Mouse (Mus musculus) intestine, postnatal 0 days (tissue): ENCODE data around the gene St7. TPM values are rescaled to one million over a fixed set of nuclear protein-coding genes. Genes with fewer than 3 reads are reported as not detected.

Experiments used
- ATAC-seq: fragments of 200-750 bp; cut with Nextera tagmentation; 2 replicates; pipeline ENCODE4 v1.8.0; 2017; ENCODE audit warnings: mild to moderate bottlenecking, moderate TSS enrichment, moderate library complexity
- H3K27ac ChIP-seq: fragments of 300-500 bp; sonication (generic); 2 replicates; pipeline ENCODE4 v1.5.1; 2014; ENCODE audit warnings: mild to moderate bottlenecking, low read depth, low read length, moderate library complexity
- H3K27me3 ChIP-seq: fragments of 300-500 bp; sonication (generic); replicated peaks from 2 replicates; pipeline ENCODE4 v1.6.1; 2014; ENCODE audit warnings: low read length, mixed read lengths; ENCODE audit not compliant: control insufficient read depth, insufficient read depth
- H3K36me3 ChIP-seq: fragments of 300-500 bp; sonication (generic); 2 replicates; pipeline ENCODE4 v1.6.1; 2014; ENCODE audit warnings: mild to moderate bottlenecking, moderate library complexity; ENCODE audit not compliant: control insufficient read depth, insufficient read depth
- H3K4me1 ChIP-seq: fragments of 300-500 bp; sonication (generic); replicated peaks from 2 replicates; pipeline ENCODE4 v1.6.1; 2014; ENCODE audit warnings: antibody characterized with exemption, low read length, mixed read lengths; ENCODE audit not compliant: control insufficient read depth, insufficient read depth
- H3K4me2 ChIP-seq: fragments of 300-500 bp; sonication (generic); replicated peaks from 2 replicates; pipeline ENCODE4 v1.6.1; 2014; ENCODE audit warnings: low read depth, mild to moderate bottlenecking, moderate library complexity
- H3K4me3 ChIP-seq: fragments of 300-500 bp; sonication (generic); 2 replicates; pipeline ENCODE4 v1.5.1; 2014; ENCODE audit warnings: low read depth, low read length
- H3K9ac ChIP-seq: fragments of 300-500 bp; sonication (generic); 2 replicates; pipeline ENCODE4 v1.6.1; 2014; ENCODE audit warnings: mild to moderate bottlenecking, low read depth, low read length
- H3K9me3 ChIP-seq: fragments of 300-500 bp; sonication (generic); 2 replicates; pipeline ENCODE4 v1.6.1; 2016; ENCODE audit warnings: mixed run types; ENCODE audit not compliant: control insufficient read depth
- CTCF ChIP-seq: sonication (generic); IDR thresholded peaks from 2 replicates; pipeline ENCODE4 v1.5.1; 2016; ENCODE audit warnings: low read depth, mild to moderate bottlenecking, control low read depth, antibody characterized with exemption, moderate library complexity
- WGBS: fragments of 180-500 bp; shearing (Covaris S2); extraction: QIAGEN DNeasy Blood & Tissue Kit; methylation state at CpG from one replicate; pipeline ENCODE4 v1.1.7; 2014; 5-methylcytosine and 5-hydroxymethylcytosine counted together
- polyA plus RNA-seq: library from polyadenylated mRNA; unstranded; fragments of >200 nt; fragmentation: Nextera tagmentation; extraction: Ambion mirVana; gene quantifications from 2 replicates; pipeline ENCODE4 v1.2.1, GENCODE M21; 2015

The St7 gene
- polyA plus RNA-seq, 1 experiment from 2014 or later = 11.2 TPM

GRCm38 (mm10) chr6:17797271-17797713, 104.6 kb downstream of the St7 start:
- 94% methylated on average over 5 of the region's 5 CpGs for WGBS
- H3K36me3 ChIP-seq = no peaks in the 10 kb centered on the region

GRCm38 (mm10) chr6:17800694-17801093, 108.0 kb downstream of the St7 start:
- Histone ChIP-seq H3K4me2 (no peak overlapping the region), H3K36me3 (no peaks in the 10 kb centered on the region), H3K9me3 (no peaks in the 10 kb centered on the region), H3K9ac (no peak overlapping the region), H3K27ac (no peak overlapping the region), H3K27me3 (no peaks in the 10 kb centered on the region), H3K4me1 (no peaks in the 10 kb centered on the region), H3K4me3 (no peak overlapping the region)
- ATAC-seq = no peak
- WGBS = 86% methylated on average over 5 of the region's 5 CpGs
- no peak for TF ChIP-seq CTCF

More at GRCm38 (mm10) chr6:17797271-17797713, 104.6 kb downstream of the St7 start:
- Histone ChIP-seq H3K4me3 (no peak overlapping the region), H3K4me1 (no peaks in the 10 kb centered on the region), H3K27ac (no peak overlapping the region), H3K4me2 (no peak overlapping the region), H3K27me3 (no peaks in the 10 kb centered on the region), H3K9me3 (no peaks in the 10 kb centered on the region), H3K9ac (no peak overlapping the region)
- TF ChIP-seq CTCF = no peak
- ATAC-seq = no peak

- WGBS = 72% methylated on average over 3 of the region's 3 CpGs
- no peaks in the 10 kb centered on the region for H3K9me3 ChIP-seq
These were observed 111.7 kb downstream of the St7 start for GRCm38 (mm10) chr6:17804468-17804867.

GRCm38 (mm10) chr6:17806569-17806968, 113.8 kb downstream of the St7 start:
- 20% methylated on average over 4 of the region's 4 CpGs for WGBS
- Histone ChIP-seq H3K4me1 (0 out of 2 replicates have a peak, but pooled peaks cover 3% of the 10 kb centered on the region), H3K4me3 (no peak overlapping the region)

More at GRCm38 (mm10) chr6:17804468-17804867, 111.7 kb downstream of the St7 start:
- H3K9ac ChIP-seq = no peak overlapping the region
- TF ChIP-seq CTCF = no peak
- H3K4me1 ChIP-seq = no peaks in the 10 kb centered on the region
- no peak for ATAC-seq
- H3K4me2 ChIP-seq = no peak overlapping the region
- H3K27ac ChIP-seq = no peak overlapping the region
- H3K27me3 ChIP-seq = no peaks in the 10 kb centered on the region
- no peaks in the 10 kb centered on the region for H3K36me3 ChIP-seq
- H3K4me3 ChIP-seq = no peak overlapping the region

GRCm38 (mm10) chr6:17811063-17811462, 118.3 kb downstream of the St7 start:
- Histone ChIP-seq H3K4me2 (0 out of 2 replicates have a peak overlapping the region, but pooled peaks have one; percentile 17), H3K9ac (no peak overlapping the region), H3K4me3 (no peak overlapping the region), H3K9me3 (no peaks in the 10 kb centered on the region), H3K27me3 (no peaks in the 10 kb centered on the region), H3K4me1 (0 out of 2 replicates have a peak, but pooled peaks cover 10% of the 10 kb centered on the region), H3K27ac (peak overlapping the region; percentile 68), H3K36me3 (no peaks in the 10 kb centered on the region)
- no peak for TF ChIP-seq CTCF
- peak; percentile 94 for ATAC-seq
- 37% methylated on average over 2 of the region's 2 CpGs for WGBS

More at GRCm38 (mm10) chr6:17806569-17806968, 113.8 kb downstream of the St7 start:
- Histone ChIP-seq H3K27me3 (no peaks in the 10 kb centered on the region), H3K9ac (no peak overlapping the region), H3K36me3 (no peaks in the 10 kb centered on the region), H3K9me3 (no peaks in the 10 kb centered on the region), H3K4me2 (no peak overlapping the region), H3K27ac (no peak overlapping the region)
- TF ChIP-seq CTCF = no peak
- no peak for ATAC-seq

DNA sequence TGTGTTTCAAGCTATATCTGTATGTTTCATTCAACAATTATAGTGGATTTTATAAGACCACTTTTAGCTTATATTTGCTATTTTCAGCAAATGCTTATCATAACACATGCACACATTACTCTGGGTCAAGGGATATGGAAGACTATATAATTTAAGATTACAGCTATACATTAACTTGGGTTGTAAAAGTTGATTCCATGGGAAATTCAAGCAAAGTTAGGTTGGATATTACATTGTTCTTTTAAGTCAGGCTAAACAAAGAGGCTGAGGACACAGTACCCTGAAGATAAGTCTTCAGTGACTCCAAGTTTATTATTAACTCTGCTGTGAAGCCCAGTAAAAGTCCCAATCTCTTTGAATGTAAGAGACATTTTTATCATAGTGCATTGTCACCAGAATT, 118.8 kb downstream of the St7 start:
- no peaks in the 10 kb centered on the region for H3K36me3 ChIP-seq
- no peaks in the 10 kb centered on the region for H3K9me3 ChIP-seq
- H3K4me1 ChIP-seq = 0 out of 2 replicates have a peak, but pooled peaks cover 10% of the 10 kb centered on the region
- H3K27ac ChIP-seq = no peak overlapping the region
- no peak overlapping the region for H3K9ac ChIP-seq
- peak; percentile 86 for ATAC-seq
- TF ChIP-seq CTCF = no peak
- no peak overlapping the region for H3K4me3 ChIP-seq
- no peak overlapping the region for H3K4me2 ChIP-seq
- H3K27me3 ChIP-seq = no peaks in the 10 kb centered on the region
